Mouse (Mus musculus) MEL (cell line): ENCODE measurements around the gene Arhgef39. TPM values are rescaled to one million over a fixed set of nuclear protein-coding genes. Genes with fewer than 3 reads are reported as not detected.

ENCODE experiments used
- DNase-seq: peaks from one replicate; pipeline ENCODE4 v3.0.0; 2011; ENCODE audit warnings: low read depth, low spot score
- H3K27ac ChIP-seq: 2 replicates; pipeline ENCODE4 v1.5.1; 2012; ENCODE audit warnings: low read depth, mild to moderate bottlenecking, control low read depth, low read length, moderate library complexity; ENCODE audit not compliant: control insufficient read depth
- H3K27me3 ChIP-seq, 2 experiments: fragments of 150-350 bp in 1 of 2; sonication (generic) in 1 of 2; 2 replicates each; pipeline ENCODE4 v1.6.1; 2012; ENCODE audit warnings: low read length in 2 of 2, mild to moderate bottlenecking in 2 of 2, improper control_type of control experiment in 1 of 2, moderate library complexity in 1 of 2; ENCODE audit not compliant: insufficient read depth in 2 of 2, control insufficient read depth in 1 of 2
- H3K36me3 ChIP-seq, 2 experiments: 2 replicates each; pipeline ENCODE4 v1.6.1; 2012 to 2014; ENCODE audit warnings: low read length in 2 of 2, improper control_type of control experiment in 1 of 2, inconsistent platforms in 1 of 2, mild to moderate bottlenecking in 1 of 2; ENCODE audit not compliant: insufficient read depth in 2 of 2, control insufficient read depth in 1 of 2
- H3K4me1 ChIP-seq, 2 experiments: fragments of 150-350 bp in 1 of 2; sonication (generic) in 1 of 2; 2 replicates each; pipeline ENCODE4 v1.6.1; 2012; ENCODE audit warnings: low read length in 2 of 2, improper control_type of control experiment in 1 of 2, mild to moderate bottlenecking in 1 of 2; ENCODE audit not compliant: insufficient read depth in 2 of 2, control insufficient read depth in 1 of 2
- H3K4me3 ChIP-seq, 2 experiments: fragments of 150-350 bp in 1 of 2; sonication (generic) in 1 of 2; 2 replicates each; pipeline ENCODE4 v1.5.1; 2012; ENCODE audit warnings: low read depth in 2 of 2, low read length in 2 of 2, mild to moderate bottlenecking in 2 of 2, moderate library complexity in 2 of 2, control low read depth in 1 of 2, improper control_type of control experiment in 1 of 2; ENCODE audit not compliant: control insufficient read depth in 1 of 2, insufficient read depth in 1 of 2
- H3K79me2 ChIP-seq: 2 replicates; pipeline ENCODE4 v1.6.1; 2012; ENCODE audit warnings: mild to moderate bottlenecking, low read length, moderate library complexity; ENCODE audit not compliant: control insufficient read depth, poor library complexity, insufficient read depth
- H3K9ac ChIP-seq: 2 replicates; pipeline ENCODE4 v1.6.1; 2012; ENCODE audit warnings: low read depth, mild to moderate bottlenecking, control low read depth, low read length, moderate library complexity; ENCODE audit not compliant: control insufficient read depth, poor library complexity, severe bottlenecking
- H3K9me3 ChIP-seq: fragments of 150-350 bp; sonication (generic); replicated peaks from 2 replicates; pipeline ENCODE4 v1.6.1; 2012; ENCODE audit warnings: mild to moderate bottlenecking, low read length, improper control_type of control experiment, moderate library complexity; ENCODE audit not compliant: insufficient read depth
- BHLHE40 ChIP-seq: IDR thresholded peaks from 2 replicates; pipeline ENCODE4 v1.6.1; 2012; ENCODE audit warnings: low read depth, mild to moderate bottlenecking, inconsistent platforms, low read length, improper control_type of control experiment, borderline replicate concordance
- CHD1 ChIP-seq: IDR thresholded peaks from 2 replicates; pipeline ENCODE4 v1.6.1; 2012; ENCODE audit warnings: low read depth, mild to moderate bottlenecking, inconsistent platforms, low read length, improper control_type of control experiment
- CHD2 ChIP-seq: IDR thresholded peaks from 2 replicates; pipeline ENCODE4 v1.6.1; 2011; ENCODE audit warnings: low read length, improper control_type of control experiment
- E2F4 ChIP-seq: IDR thresholded peaks from 2 replicates; pipeline ENCODE4 v1.6.1; 2011; ENCODE audit warnings: low read depth, low read length, improper control_type of control experiment, borderline replicate concordance
- EP300 ChIP-seq, 2 experiments: IDR thresholded peaks; 2 replicates each; pipeline ENCODE4 v1.6.1; 2011; ENCODE audit warnings: improper control_type of control experiment in 2 of 2, low read length in 2 of 2, low read depth in 1 of 2, mild to moderate bottlenecking in 1 of 2
- GABPA ChIP-seq: IDR thresholded peaks from 2 replicates; pipeline ENCODE4 v1.6.1; 2012; ENCODE audit warnings: low read depth, mild to moderate bottlenecking, inconsistent platforms, low read length, improper control_type of control experiment, moderate library complexity
- MAX ChIP-seq: IDR thresholded peaks from 2 replicates; pipeline ENCODE4 v1.6.1; 2011; ENCODE audit warnings: low read length, improper control_type of control experiment
- MAZ ChIP-seq: IDR thresholded peaks from 2 replicates; pipeline ENCODE4 v1.6.1; 2012; ENCODE audit warnings: low read depth, mild to moderate bottlenecking, inconsistent platforms, low read length, improper control_type of control experiment
- MEF2A ChIP-seq: IDR thresholded peaks from 2 replicates; pipeline ENCODE4 v1.6.1; 2014; ENCODE audit warnings: low read depth, mild to moderate bottlenecking, inconsistent platforms, low read length, improper control_type of control experiment; ENCODE audit not compliant: poor library complexity, insufficient replicate concordance, severe bottlenecking; ENCODE audit errors: extremely low read depth
- NELFE ChIP-seq: IDR thresholded peaks from 2 replicates; pipeline ENCODE4 v1.6.1; 2011; ENCODE audit warnings: low read depth, low read length, improper control_type of control experiment
- NRF1 ChIP-seq: IDR thresholded peaks from 2 replicates; pipeline ENCODE4 v1.6.1; 2014; ENCODE audit warnings: low read depth, mild to moderate bottlenecking, inconsistent platforms, low read length, improper control_type of control experiment, moderate library complexity; ENCODE audit not compliant: poor library complexity, insufficient read depth, severe bottlenecking
- POLR2A ChIP-seq, 2 experiments: IDR thresholded peaks; 2 replicates each; pipeline ENCODE4 v1.6.1; 2011 to 2012; ENCODE audit warnings: low read length in 2 of 2, mild to moderate bottlenecking in 2 of 2, control low read depth in 1 of 2, improper control_type of control experiment in 1 of 2, low read depth in 1 of 2, moderate library complexity in 1 of 2; ENCODE audit not compliant: control insufficient read depth in 1 of 2, insufficient read depth in 1 of 2, poor library complexity in 1 of 2
- POLR2AphosphoS2 ChIP-seq: IDR thresholded peaks from 2 replicates; pipeline ENCODE4 v1.6.1; 2011; ENCODE audit warnings: low read length, improper control_type of control experiment
- POLR2AphosphoS5 ChIP-seq: IDR thresholded peaks from 2 replicates; pipeline ENCODE4 v1.6.1; 2012; ENCODE audit warnings: low read depth, borderline replicate concordance, mild to moderate bottlenecking, inconsistent platforms, low read length, moderate library complexity, mixed read lengths
- SIN3A ChIP-seq: IDR thresholded peaks from 2 replicates; pipeline ENCODE4 v1.6.1; 2012; ENCODE audit warnings: low read length, improper control_type of control experiment, inconsistent platforms
- UBTF ChIP-seq: IDR thresholded peaks from 2 replicates; pipeline ENCODE4 v1.6.1; 2012; ENCODE audit warnings: low read depth, mild to moderate bottlenecking, inconsistent platforms, low read length, improper control_type of control experiment, moderate library complexity, borderline replicate concordance; ENCODE audit not compliant: insufficient read depth
- USF2 ChIP-seq, 2 experiments: IDR thresholded peaks; 2 replicates each; pipeline ENCODE4 v1.6.1; 2011 to 2012; ENCODE audit warnings: improper control_type of control experiment in 2 of 2, low read length in 2 of 2, borderline replicate concordance in 1 of 2, inconsistent platforms in 1 of 2, low read depth in 1 of 2, mild to moderate bottlenecking in 1 of 2; ENCODE audit not compliant: insufficient read depth in 1 of 2
- ZC3H11A ChIP-seq: IDR thresholded peaks from 2 replicates; pipeline ENCODE4 v1.6.1; 2012; ENCODE audit warnings: low read depth, mild to moderate bottlenecking, inconsistent platforms, low read length, improper control_type of control experiment
- ZKSCAN1 ChIP-seq: IDR thresholded peaks from 2 replicates; pipeline ENCODE4 v1.6.1; 2012; ENCODE audit warnings: low read depth, mild to moderate bottlenecking, inconsistent platforms, low read length, improper control_type of control experiment, moderate library complexity
- ZNF384 ChIP-seq: IDR thresholded peaks from 2 replicates; pipeline ENCODE4 v1.6.1; 2012; ENCODE audit warnings: low read depth, mild to moderate bottlenecking, inconsistent platforms, low read length, improper control_type of control experiment
- polyA plus RNA-seq, 2 experiments: library from polyadenylated mRNA; stranded (reverse) in 1 of 2; unstranded in 1 of 2; fragments of >175 nt in 1 of 2; fragments of >200 nt in 1 of 2; gene quantifications; 2 replicates each; pipeline versions ENCODE4 v1.2.1 to v1.2.4; 2012; ENCODE audit warnings: low replicate concordance in 2 of 2, low read depth in 1 of 2; ENCODE audit not compliant: insufficient read length in 2 of 2, insufficient read depth in 1 of 2, missing spikeins in 1 of 2
- total RNA-seq: library from RNA; depleted of rRNA; stranded (reverse); fragments of 300-350 nt; gene quantifications from 2 replicates; pipeline ENCODE4 v1.2.3, GENCODE M21; 2012; rRNA removed

Gene Arhgef39
- total and polyA plus RNA-seq, 3 experiments: 26.3 to 56.7 TPM; not detected in 1

GRCm38 (mm10) chr4:43447251-43447650 is 52.2 kb downstream of the Arhgef39 start:
- Histone ChIP-seq H3K4me1 (peaks cover 0 to 1% of the 10 kb centered on the region in 2 experiments; a peak in 2 of 4 replicates), H3K4me3 (no peak overlapping the region), H3K27ac (no peak overlapping the region), H3K79me2 (peaks cover 3% of the 10 kb centered on the region; the same call in 1 of the 2 replicates), H3K9me3 (no peaks in the 10 kb centered on the region), H3K9ac (no peak overlapping the region), H3K36me3 (no peaks in the 10 kb centered on the region), H3K27me3 (no peaks in the 10 kb centered on the region)
- no peak for DNase-seq
- TF ChIP-seq BHLHE40: no peak
- TF ChIP-seq NELFE: no peak
- no peak for TF ChIP-seq SIN3A
- TF ChIP-seq UBTF: no peak
- TF ChIP-seq USF2 (IDR thresholded peaks at IDR 0.05; ENCODE audit: borderline replicate concordance in 1 of 2, insufficient read depth in 1 of 2, low read depth in 1 of 2, low read length in 2 of 2): no peak
- TF ChIP-seq NRF1: no peak
- TF ChIP-seq POLR2A (IDR thresholded peaks at IDR 0.05; ENCODE audit: control insufficient read depth in 1 of 2, insufficient read depth in 1 of 2, low read depth in 1 of 2, low read length in 2 of 2, poor library complexity in 1 of 2): no peak
- TF ChIP-seq ZNF384: no peak
- TF ChIP-seq GABPA: no peak
- no peak for TF ChIP-seq CHD1
- no peak for TF ChIP-seq ZKSCAN1
- no peak for TF ChIP-seq MAX
- TF ChIP-seq MEF2A: no peak
- TF ChIP-seq CHD2: no peak
- TF ChIP-seq EP300 (IDR thresholded peaks at IDR 0.05; ENCODE audit: low read depth in 1 of 2, low read length in 2 of 2): no peak
- TF ChIP-seq MAZ: no peak
- no peak for TF ChIP-seq POLR2AphosphoS2
- no peak for TF ChIP-seq E2F4
- TF ChIP-seq POLR2AphosphoS5: no peak
- TF ChIP-seq ZC3H11A: no peak

Other genes with a start within 250 kb of the Arhgef39 start
- 3.8 and 5.0 TPM in 2 replicates for gene Atp8b5, start 232.5 kb downstream of the Arhgef39 start, total RNA-seq
- gene Atp8b5, start 232.5 kb downstream of the Arhgef39 start, polyA plus RNA-seq: 1 to 10 TPM in 1 of 2 experiments, not detected in 1; 4.9 TPM
- gene Rusc2, start 117.7 kb downstream of the Arhgef39 start, total RNA-seq: 2.4 and 4.7 TPM in 2 replicates
- gene Rusc2, start 117.7 kb downstream of the Arhgef39 start, polyA plus RNA-seq: 1 to 10 TPM in 1 of 2 experiments, not detected in 1; 7.3 TPM
- not detected in 2 replicates for gene Fam166b, start 70.6 kb downstream of the Arhgef39 start, total RNA-seq
- not detected for gene Fam166b, start 70.6 kb downstream of the Arhgef39 start, polyA plus RNA-seq
- gene Tesk1, start 57.8 kb downstream of the Arhgef39 start, total RNA-seq: 7.6 and 9.1 TPM in 2 replicates
- gene Tesk1, start 57.8 kb downstream of the Arhgef39 start, polyA plus RNA-seq: 10 to 100 TPM in 1 of 2 experiments, not detected in 1; 24.6 TPM
- gene Cd72, start 45.1 kb downstream of the Arhgef39 start, total RNA-seq: 0.52 and 1.3 TPM in 2 replicates
- gene Cd72, start 45.1 kb downstream of the Arhgef39 start, polyA plus RNA-seq: 1 to 10 TPM in 1 of 2 experiments, not detected in 1; 2.4 TPM
- gene Sit1, start 16.0 kb downstream of the Arhgef39 start, total RNA-seq: 0.08 TPM in 1 of 2 replicates, not detected in the other
- under 1 TPM in 1 of 2 experiments, not detected in 1; 0.06 TPM for gene Sit1, start 16.0 kb downstream of the Arhgef39 start, polyA plus RNA-seq
- 32.9 and 44.3 TPM in 2 replicates for gene Ccdc107, start 6.8 kb downstream of the Arhgef39 start, total RNA-seq
- 10 to 100 TPM in 1 of 2 experiments, not detected in 1; 56.7 TPM for gene Ccdc107, start 6.8 kb downstream of the Arhgef39 start, polyA plus RNA-seq
- gene Car9, start 7.3 kb upstream of the Arhgef39 start, total RNA-seq: 0.77 and 1.2 TPM in 2 replicates
- gene Car9, start 7.3 kb upstream of the Arhgef39 start, polyA plus RNA-seq: 1 to 10 TPM in 1 of 2 experiments, not detected in 1; 3.3 TPM
- gene Tpm2, start 24.1 kb upstream of the Arhgef39 start, total RNA-seq: 0.08 TPM in 1 of 2 replicates, not detected in the other
- gene Tpm2, start 24.1 kb upstream of the Arhgef39 start, polyA plus RNA-seq: not detected
- 14.9 and 17.1 TPM in 2 replicates for gene Creb3, start 62.6 kb upstream of the Arhgef39 start, total RNA-seq
- gene Creb3, start 62.6 kb upstream of the Arhgef39 start, polyA plus RNA-seq: 10 to 100 TPM in 1 of 2 experiments, not detected in 1; 21.3 TPM
- gene Tln1, start 63.0 kb upstream of the Arhgef39 start, total RNA-seq: 106 and 112 TPM in 2 replicates
- 100 to 1,000 TPM in 1 of 2 experiments, 10 to 100 TPM in 1; 22.9 to 146 TPM for gene Tln1, start 63.0 kb upstream of the Arhgef39 start, polyA plus RNA-seq
- gene Rgp1, start 79.0 kb upstream of the Arhgef39 start, total RNA-seq: 14.3 and 17.1 TPM in 2 replicates
- 10 to 100 TPM in 1 of 2 experiments, not detected in 1; 47.6 TPM for gene Rgp1, start 79.0 kb upstream of the Arhgef39 start, polyA plus RNA-seq
- 5.7 and 6.2 TPM in 2 replicates for gene Gba2, start 79.2 kb upstream of the Arhgef39 start, total RNA-seq
- gene Gba2, start 79.2 kb upstream of the Arhgef39 start, polyA plus RNA-seq: 10 to 100 TPM in 1 of 2 experiments, not detected in 1; 24.9 TPM
- 0.73 and 1.0 TPM in 2 replicates for gene Msmp, start 84.8 kb upstream of the Arhgef39 start, total RNA-seq
- 1 to 10 TPM in 1 of 2 experiments, not detected in 1; 2.5 TPM for gene Msmp, start 84.8 kb upstream of the Arhgef39 start, polyA plus RNA-seq
- 0.27 and 0.49 TPM in 2 replicates for gene Npr2, start 132.2 kb upstream of the Arhgef39 start, total RNA-seq
- 1 to 10 TPM in 1 of 2 experiments, not detected in 1; 2.3 TPM for gene Npr2, start 132.2 kb upstream of the Arhgef39 start, polyA plus RNA-seq
- 0.15 and 0.29 TPM in 2 replicates for gene Spag8, start 153.9 kb upstream of the Arhgef39 start, total RNA-seq
- gene Spag8, start 153.9 kb upstream of the Arhgef39 start, polyA plus RNA-seq: under 1 TPM in 1 of 2 experiments, not detected in 1; 0.57 TPM
- 35.3 and 46.4 TPM in 2 replicates for gene Hint2, start 156.8 kb upstream of the Arhgef39 start, total RNA-seq
- 100 to 1,000 TPM in 1 of 2 experiments, 10 to 100 TPM in 1; 33.2 to 254 TPM for gene Hint2, start 156.8 kb upstream of the Arhgef39 start, polyA plus RNA-seq
- gene Tmem8b, start 169.3 kb upstream of the Arhgef39 start, total RNA-seq: 0.42 and 0.46 TPM in 2 replicates
- 1 to 10 TPM in 1 of 2 experiments, not detected in 1; 3.6 TPM for gene Tmem8b, start 169.3 kb upstream of the Arhgef39 start, polyA plus RNA-seq
- gene Fam221b, start 169.4 kb upstream of the Arhgef39 start, total RNA-seq: 7.0 and 8.8 TPM in 2 replicates
- under 1 TPM in 1 of 2 experiments, not detected in 1; 0.10 TPM for gene Fam221b, start 169.4 kb upstream of the Arhgef39 start, polyA plus RNA-seq
- not detected in 2 replicates for gene Olfr70, start 201.1 kb upstream of the Arhgef39 start, total RNA-seq
- not detected for gene Olfr70, start 201.1 kb upstream of the Arhgef39 start, polyA plus RNA-seq
- not detected in 2 replicates for gene Olfr71, start 210.6 kb upstream of the Arhgef39 start, total RNA-seq
- gene Olfr71, start 210.6 kb upstream of the Arhgef39 start, polyA plus RNA-seq: not detected
- not detected in 2 replicates for gene Hrct1, start 227.5 kb upstream of the Arhgef39 start, total RNA-seq
- not detected for gene Hrct1, start 227.5 kb upstream of the Arhgef39 start, polyA plus RNA-seq
- not detected in 2 replicates for gene Spaar, start 230.3 kb upstream of the Arhgef39 start, total RNA-seq
- not detected for gene Spaar, start 230.3 kb upstream of the Arhgef39 start, polyA plus RNA-seq